Mouse (Mus musculus) urinary bladder, postnatal 4 days (tissue): ENCODE results near the gene Klrb1b.
"Not testable (repeated sequence)": the region's sequence is repeated elsewhere in the genome, so short reads cannot be mapped to it uniquely, and the experiment has no call there.

Experiments used
- DNase-seq, 2 experiments: peaks; one replicate each; pipeline ENCODE4 v3.0.0; 2021 to 2022; ENCODE audit warnings: low spot score in 2 of 2

Gene Klrb1b

DNA sequence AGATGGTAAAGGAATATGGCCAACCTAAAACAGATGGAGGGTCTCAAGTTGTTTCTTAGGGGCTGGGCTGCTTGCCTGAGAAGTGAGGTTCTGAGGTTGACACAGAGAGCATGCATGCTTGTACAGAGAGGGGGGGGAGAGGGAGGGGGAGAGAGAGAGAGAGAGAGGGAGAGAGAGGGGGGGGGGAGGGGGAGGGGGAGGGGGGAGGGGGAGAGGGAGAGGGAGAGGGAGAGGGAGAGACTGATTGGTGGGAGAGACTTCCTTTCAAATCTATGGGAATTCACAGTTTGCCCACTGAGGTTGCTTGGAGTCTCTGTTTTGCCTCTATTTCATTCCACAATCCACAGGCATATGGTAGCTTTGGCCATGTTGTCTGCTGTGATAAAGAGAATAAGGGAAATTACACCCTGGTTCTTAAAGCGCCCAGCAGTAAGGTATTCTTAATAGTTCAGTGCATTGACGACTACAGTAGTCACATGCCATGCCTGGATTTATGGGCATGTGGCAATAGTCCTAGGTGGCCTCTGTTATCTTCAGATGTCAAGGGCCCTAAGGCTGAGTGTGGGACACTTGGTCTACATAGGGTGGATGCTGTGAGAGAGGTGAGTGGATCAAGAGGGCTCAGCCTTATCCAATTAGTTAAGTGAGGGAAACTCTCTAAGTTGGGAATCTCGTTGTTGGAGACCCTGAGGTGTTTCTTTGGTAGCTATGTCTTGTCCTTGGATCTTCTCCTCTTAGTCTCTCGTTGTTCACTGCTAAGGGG lies 15.4 kb upstream of the Klrb1b start:
- no peak for DNase-seq

DNA sequence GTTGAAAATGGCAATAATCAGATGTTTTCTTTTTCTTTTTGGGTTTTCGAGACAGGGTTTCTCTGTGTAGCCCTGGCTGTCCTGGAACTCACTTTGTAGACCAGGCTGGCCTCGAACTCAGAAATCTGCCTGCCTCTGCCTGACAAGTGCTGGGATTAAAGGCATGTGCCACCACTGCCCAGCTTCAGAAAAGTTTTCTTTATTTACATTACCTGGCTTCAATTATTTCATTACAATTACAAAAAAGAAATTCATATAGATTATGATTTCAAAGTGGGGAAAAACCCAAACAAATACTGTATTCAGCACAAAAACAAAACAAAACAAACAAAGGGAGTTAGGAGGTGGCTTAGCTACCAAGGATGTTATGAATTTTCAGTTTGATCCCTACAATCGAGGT lies 14.5 kb upstream of the Klrb1b start:
- DNase-seq, result not testable (repeated sequence)

DNA sequence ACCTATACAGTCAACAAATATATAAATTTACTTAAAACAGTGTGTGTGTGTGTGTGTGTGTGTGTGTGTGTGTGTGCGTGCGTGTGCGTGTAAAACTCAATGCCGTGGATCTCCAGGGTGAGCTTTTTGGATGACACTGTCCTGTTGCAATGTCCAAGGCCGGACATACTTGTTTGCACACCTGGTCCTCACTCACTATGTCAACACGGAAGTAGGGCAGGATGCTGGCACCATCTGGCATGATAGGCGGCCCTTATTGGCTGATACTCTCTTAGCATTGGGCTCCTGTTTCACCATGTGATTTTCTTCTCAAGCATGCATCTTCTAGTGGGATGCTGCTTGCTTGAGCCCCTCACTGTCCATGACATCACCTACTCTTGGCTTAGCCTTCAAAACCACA lies 13.8 kb upstream of the Klrb1b start:
- no peak for DNase-seq

DNA sequence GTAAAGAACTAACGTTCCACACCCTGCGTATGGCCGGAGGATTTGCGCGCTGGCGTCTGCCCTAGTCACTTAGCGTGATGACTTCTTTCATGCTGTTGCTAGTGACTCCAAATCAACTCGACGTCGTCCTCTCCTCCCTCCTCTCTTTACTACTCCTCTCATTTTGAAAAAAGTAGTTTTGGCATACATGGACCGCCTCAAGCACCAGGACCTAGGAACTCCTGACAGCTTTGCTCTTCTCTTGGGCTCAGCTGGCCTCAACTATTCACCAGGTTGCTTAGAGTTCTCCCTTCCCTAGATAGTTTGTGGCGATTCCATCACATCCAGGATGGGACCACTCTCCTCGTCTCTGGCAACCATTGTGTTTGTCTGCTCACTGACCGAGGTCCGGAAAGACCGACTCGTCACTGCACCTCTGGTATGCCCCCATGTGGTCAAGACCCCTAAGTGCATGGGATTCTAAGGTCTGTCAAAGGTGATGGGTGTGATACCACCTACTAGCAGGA lies 13.2 kb upstream of the Klrb1b start:
- DNase-seq, result peak; percentile 76 to 86

DNA sequence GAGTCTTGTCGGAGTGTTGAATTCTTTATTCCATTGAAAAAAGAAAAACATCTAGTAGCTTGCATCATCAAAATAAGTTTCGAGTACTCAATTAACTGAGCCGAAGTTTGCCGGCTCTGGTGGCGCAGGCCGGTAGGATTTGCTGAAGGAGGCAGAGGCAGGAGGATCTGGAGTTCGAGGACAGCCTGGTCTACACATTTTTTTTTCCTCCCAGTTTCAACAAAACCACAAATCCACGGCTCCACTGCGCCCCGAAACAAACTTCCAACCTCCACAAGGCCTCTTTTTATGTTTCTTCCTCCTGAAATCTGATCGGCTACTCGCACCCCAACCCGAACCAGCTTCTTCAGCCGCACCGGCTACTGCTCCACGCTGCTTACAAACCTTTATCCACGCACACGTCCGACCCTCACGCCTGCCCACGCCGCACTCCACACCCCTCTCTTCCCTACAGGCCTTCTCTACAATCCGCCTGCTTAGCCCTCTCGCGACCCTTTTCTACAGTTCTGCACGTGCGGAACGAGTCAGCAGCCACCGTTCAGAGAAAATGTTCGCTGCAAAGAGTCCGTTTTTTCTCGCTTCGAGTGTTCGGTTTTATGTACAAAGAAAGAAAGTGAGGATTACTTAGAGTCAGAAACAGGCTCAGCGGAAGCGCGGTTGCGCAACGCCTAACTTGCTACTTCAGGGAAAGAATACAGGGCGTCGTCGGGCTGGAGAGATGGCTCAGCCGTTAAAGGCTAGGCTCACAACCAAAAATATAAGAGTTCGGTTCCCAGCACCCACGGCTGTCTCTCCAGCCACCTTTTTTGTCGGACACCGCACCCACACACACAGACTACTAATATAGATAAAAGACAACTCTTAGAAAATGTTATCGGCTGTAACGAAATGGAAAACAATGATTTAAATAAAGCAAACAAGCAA lies 12.5 kb upstream of the Klrb1b start:
- peak; percentile 84 to 91 for DNase-seq

DNA sequence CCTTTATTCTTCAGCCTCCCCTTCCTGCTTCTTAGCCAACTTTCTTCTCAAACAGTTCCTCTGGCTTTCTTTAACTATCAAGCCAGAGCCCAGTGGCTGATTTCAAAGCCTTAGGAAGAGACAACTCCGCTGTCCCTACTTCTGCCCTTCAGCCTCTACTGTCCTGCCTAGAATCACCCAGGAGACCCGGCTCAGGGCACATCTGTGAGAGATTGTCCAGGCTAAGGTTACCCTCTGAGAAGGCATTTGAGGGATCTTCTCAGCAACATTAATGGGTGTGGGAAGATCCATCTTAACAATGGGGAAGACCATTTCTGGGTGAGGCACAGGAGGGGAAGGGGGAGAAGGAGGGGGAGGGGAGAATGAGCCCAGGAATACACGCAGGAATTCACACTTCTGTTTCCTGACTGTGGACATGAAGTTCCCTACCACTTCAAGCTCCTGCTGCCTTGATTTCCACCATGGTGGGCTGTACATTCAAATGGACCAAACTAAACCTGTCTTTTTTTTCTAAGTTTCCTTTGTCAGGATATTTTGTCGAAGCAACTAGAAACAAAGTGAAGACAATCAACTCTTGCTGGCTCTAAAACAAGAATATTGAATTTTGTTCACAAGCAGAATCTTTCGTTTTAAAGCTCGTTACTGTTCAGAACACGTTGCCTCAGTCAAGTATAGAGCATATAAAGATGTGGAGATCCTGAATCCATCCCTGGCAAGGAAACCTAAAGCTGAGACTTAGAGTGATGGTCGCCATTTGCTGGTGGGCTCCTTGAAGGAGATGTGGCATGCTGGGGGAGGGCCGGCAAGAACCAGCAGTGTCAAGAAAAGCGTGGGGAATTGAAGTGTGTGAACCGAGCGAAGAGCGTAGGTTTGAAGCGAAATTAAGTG lies 11.6 kb upstream of the Klrb1b start:
- no peak for DNase-seq

DNA sequence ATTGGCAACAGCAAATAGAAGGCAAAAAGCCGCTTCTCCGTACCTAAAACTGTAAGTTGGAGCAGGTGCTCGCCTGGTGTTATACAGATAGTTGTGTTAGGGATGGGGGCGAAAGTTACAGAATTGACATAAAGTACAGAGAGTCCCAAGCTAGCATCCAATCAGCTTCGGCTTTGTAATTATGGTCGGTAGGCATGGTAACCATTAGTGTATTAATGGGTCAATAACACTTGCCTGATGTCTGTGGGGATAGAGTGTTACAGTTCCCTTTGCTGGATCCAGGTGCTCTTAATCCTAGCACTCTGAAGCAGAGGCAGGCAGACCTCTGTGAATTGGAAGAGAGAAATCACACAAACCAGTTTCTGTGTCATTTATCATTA lies 10.8 kb upstream of the Klrb1b start:
- DNase-seq, result no peak

DNA sequence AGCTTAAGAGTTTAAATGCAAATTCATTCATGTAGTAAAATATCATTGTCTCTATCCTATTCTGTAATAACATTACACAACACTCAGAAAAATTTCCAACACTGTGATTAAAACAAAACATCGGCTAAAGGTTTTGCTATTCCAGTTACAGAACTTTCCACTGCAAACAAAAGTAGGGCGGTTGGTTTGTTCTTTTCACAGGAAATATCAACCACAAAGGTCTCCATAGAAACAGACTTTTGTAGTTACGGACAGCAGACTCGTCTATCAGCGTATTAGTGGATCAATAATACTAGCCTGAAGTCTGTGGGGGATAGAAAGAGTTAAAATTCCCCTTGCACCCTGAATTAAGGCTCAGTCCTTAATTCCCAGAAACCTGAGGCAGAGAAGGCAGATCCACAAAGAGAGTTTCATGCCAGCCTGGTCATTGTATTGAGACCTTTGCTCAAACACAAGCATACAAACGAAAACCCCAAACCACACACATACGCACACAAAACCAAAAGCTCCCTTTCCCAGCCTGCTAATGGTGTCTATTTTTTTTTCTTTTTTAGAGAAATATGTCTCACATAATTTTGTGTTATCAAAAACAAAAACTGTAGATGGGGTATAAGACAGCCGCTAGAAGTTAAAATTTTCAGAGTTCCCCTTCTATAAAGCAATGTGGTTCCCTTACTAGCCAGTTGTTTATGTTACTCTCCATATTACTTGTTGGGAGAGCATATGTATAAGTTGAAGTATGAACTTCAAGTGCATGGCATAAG lies 10.2 kb upstream of the Klrb1b start:
- no peak for DNase-seq

DNA sequence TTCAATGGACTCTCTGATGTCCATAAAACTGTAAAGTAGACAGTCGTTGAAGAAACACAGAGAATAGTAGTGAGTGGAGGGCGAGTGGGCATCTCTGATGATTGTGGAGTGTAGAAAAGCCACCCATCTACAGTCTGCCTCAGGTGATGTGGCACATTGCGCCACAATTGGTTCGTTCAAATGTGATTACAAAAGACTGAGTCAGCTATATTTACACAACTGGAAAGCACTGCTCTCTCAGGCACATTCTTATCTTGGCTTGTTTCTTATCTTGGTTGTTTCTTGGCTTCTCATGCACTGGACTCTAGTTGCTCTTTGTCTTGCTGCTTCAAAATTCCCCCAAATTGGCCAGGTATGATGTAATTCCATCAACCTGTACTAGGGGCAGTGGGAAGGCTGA lies 9.4 kb upstream of the Klrb1b start:
- DNase-seq, result no peak

DNA sequence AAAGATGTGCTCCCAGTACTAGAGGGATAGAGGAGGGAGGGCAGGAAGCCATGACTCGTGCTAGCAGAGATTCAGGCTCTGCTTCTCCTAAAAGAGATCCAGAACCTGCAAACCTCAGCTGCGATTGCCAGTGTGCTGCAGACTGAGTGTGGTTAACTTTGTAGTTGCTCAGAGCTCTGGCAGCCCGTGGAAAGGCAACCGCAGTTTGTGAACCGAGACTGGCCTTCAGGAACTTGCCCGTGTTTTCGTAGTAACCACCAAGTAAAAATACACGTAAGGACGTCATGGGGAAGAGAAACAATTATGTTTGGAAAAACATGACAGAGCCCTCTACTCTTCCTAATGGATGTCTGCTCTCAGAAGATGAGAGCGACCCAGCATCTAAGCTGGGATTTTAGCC lies 6.9 kb upstream of the Klrb1b start:
- DNase-seq, result no peak

DNA sequence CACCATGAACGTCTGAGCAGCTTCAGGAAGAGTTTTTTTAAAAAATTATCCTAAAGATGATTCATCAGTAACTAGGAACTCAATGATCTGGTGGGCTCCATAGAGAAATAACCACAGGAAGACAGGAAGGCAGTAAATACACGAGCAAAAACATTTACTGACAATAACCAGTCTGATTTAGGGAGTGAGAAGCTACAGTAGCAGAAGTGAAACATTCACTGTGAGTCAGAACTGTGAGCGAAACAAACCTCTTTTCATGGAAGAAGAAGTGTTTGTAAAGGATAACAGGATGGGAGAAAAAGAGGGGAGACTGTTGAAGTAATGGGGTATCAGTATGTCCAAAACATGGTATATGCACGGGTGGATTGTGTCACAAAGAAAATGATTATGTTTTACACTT lies 3.7 kb upstream of the Klrb1b start:
- DNase-seq, result no peak

DNA sequence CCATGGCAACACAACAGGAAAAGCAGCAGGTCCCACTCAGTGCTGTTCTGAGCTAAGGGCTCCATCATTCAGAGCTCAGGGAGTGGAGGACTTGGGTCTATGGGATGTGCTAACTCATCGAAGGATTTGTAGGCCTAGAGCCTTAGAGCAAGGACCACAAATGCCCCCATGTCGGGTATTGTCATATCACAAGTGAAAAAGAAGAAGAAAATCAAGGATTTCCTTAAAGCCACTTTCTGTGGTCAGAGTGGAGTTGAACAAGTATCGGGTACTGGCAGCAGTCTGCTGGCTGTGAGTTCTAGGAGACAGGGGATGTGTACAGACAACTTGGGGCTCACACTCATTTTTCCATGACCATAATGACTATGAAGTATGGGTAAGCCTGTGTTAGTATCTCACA lies 650 bp upstream of the Klrb1b start:
- DNase-seq, result no peak

DNA sequence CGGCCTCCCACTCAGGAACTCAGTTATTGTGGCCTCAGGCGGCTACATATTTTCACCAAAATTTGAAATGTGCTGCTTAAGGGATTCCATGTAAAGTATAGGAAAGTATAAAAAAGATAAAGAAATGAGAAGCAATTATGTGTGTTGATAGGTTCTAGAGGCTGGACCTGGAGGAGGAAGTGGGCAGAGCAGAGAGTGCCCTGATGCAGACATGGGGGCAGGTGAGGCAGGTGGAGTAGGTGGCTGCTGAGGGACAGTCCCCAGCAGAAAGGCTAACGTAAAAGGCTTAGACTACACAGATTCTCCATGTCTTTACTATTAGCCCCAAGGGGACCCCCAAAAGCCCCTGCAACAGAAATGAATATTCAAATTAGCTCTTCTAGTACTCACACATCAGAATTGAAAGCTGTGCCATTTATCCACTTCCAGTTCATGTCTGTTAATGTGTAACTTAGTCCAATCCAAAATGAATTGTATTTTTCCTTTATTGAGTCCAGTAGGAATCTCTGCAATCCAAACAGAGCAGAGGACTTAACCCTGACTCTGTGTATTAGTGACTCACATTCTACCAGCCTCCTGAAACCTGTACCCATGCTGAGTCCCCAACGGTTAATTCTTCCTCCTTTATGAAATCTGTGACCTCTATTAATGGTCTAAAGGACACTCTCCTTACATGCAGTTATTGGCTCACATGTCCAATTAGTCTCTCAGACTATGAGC lies 7.9 kb downstream of the Klrb1b start:
- no peak for DNase-seq

DNA sequence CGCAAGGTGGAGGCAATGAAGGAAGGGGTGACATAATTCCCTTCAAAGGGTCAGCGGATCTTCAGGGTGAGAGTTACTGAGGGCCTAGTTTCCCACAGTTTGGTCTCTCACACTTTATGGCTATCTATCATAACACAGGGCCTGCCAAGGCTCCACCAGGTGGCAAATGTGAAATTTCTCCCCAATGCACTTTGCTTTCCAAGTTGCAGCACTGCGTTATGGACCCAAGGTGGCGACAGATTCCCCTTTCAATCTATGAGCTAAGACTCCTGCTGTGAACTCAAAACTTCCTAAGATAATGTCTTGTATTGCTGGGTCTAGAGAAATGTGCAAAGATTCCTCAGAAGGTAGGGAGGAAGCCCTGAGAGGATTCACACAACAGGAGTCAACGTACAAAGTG lies 17.6 kb downstream of the Klrb1b start:
- DNase-seq, result no peak

DNA sequence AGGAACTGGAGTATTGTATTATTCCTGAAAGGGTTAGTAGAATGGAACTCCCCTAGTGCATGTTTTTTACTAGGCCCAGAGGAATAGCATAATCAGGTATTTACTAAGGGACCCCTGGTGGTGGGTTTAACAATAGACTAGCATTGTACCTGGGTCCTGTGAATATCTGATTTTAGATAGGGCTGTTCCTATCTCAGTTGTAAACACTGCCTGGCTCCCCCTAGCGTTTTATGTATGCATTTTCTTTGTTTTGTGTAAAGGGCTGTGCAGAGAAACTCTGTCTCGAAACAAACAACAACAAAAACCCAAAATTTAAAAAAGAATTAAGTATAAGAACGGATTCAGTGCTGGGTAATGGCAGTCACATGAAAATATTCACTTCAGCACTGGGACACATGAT lies 19.1 kb downstream of the Klrb1b start:
- no peak for DNase-seq

DNA sequence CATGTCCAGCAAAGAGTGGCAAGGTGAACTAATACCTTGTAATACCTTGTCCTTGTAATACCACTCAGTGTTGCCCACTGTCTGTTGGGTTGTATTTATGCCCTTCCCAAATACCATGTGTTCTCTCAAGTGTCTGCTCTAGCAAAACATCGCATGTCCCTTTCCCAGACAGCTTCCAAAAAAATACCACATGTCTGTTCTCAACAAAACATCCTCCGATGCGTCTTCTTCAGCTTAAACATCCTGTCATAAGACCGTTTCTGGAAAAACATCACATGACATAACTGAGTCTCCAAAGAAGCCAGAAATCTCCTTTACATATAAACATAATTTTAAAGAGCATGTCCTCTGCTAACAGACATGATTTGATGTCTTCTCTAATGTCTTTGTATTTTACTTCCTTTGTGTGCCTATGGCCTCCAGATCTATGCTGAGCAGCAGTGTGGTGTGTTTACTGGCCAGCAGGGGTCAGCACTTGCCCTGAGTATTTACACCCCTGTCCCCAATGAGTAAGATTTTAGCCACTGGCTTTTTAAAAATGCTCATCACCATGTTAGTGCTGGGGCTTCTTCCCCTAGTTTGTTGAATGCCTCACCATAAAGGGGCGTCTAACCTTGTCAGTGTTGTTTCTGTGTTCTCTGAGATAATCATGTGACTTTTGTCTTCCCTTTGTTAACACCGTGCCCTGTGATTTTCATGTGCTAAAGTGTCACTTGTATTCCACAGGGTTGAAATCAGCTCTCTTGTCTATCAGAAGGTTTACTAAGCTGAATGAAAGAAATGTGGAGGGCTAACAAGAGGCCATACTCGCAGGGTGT lies 21.1 kb downstream of the Klrb1b start:
- peak in 1 of 2 experiments; percentile 67 for DNase-seq

DNA sequence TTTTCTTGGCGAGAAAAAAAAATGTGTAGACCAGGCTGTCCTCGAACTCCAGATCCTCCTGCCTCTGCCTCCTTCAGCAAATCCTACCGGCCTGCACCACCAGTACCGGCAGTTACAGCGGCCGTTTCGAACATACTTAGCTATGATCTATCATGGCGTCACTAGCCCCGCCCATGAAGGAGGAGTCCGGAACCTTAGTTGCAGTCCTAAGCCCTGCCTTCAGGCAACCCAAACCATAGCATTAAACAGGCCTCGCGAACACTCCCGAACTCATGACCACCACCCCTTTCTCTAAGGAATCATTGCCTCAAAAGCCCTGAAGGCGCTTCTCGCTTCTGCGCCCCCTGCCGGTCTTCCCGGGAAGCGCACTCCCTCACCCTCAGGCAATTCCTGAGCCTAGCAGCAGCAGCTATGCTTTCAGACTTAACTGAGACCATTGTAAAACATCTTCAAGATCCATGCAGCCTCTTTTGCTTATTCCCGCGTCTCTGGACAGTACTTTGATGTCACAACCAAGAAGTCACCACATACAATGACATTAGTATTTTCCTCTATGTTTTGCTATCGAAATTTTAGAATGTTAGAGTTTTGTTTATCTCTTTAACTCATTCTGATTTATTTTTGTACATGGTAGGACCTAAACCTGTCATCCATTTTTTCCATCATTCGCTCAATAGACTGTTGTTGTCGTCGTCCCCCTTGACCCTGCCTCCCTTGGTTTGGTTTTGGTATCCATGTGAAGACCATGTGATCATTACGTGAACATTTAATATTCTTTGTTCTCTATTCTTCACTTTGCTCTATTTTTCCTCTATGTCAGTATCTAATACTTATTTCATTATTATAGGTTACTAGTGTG lies 22.9 kb downstream of the Klrb1b start:
- peak; percentile 89 to 96 for DNase-seq

DNA sequence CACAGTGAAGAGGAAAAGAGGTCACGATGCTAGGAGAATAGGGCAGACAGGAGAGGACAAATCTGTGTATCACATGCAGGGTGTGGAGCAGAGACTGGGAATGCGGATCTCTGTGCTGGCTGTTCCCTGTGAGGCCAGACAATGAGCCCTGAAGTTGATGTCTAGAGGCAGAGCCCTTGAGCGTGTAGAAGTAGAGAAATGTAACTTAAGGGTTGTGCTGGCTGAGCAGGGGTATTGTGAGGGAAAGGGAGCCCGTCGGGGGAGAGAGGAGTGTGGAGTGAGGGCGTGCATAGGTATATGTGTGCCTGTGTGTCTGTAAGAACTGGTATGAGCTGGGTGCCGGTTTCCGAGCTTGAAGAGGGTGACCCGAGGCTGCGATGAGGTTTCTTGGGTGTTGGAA lies 23.6 kb downstream of the Klrb1b start:
- no peak for DNase-seq

DNA sequence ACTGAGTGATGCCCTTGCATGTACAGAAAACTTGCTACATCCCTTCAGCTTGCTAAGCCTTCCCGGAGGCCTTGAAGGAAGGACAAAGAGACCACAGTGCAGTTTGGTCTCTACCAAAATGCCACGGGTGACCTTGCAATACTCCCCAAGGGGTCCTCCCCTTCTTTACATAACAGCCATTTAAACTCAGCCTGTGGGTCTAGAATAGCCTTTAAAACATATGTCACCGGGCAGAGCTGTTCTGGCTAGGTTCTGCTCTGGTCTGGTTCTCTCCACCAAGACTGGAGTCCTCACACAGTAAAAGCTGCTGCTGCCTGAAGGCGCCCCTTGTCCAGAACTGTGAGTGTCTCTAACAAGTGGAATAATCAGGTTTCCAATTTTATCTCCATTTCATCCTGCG lies 25.4 kb downstream of the Klrb1b start:
- DNase-seq, result not testable (repeated sequence)
